Mouse (Mus musculus): Measurements from ENCODE around the gene Acot8.

The Acot8 gene

DNA sequence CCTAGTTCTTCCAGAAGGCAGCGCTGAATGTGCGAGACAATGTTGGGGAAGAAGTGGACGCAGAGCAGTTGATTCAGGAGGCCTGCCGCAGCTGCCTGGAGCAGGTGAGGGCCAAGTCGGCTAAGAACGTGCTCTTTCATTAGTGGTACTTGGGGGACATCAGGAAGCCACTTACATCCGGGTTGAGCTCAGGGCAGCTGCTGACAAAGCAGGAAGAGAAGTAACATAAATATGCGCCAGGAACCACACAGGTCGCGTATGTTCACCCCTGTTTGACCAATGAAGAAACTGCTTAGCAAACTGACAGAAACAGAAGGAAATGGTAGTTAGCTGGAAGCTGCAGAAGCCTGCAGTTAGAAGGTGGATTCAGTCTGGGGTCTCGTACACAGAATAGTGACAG is 50.6 kb downstream of the Acot8 start:
- DNase-seq (ENCODE audit: low spot score) = no peak

DNA sequence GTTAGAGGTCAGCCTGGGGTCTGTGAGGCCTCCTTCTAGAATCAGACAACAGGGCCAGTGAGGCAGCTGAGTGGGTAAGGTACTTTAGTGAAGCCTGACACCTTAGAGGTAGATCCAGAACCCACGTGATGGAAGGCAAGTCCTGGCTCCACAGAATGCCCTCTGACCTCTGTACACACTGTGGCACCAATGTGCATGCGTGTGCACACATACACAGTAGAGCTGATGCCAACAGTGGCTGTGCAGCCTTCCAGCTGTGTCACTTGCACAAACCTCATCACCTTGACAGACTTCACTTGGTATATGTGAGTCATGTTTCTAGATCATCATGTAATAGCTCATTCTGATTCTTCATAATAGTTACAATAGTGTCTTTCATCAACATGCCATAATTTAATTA is 52.2 kb downstream of the Acot8 start:
- no peak for DNase-seq (ENCODE audit: low spot score)

DNA sequence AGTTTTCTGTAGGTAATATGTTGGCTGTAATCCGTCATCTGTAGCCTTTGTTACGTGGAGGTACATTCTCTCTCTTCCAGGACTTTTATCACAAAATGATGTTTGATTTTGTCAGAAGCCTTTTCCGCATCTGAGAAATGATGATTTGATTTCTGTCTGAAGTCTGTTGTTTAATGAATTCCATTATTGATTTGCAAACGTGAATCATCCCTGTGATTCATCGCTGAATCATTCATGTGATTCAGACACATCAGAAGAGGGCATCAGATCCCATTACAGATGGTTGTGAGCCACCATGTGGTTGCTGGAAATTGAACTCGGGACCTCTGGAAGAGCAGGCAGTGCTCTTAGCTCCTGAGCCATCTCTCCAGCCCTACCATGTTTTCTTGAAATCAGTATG is 55.7 kb downstream of the Acot8 start:
- DNase-seq (ENCODE audit: low spot score) = no peak

DNA sequence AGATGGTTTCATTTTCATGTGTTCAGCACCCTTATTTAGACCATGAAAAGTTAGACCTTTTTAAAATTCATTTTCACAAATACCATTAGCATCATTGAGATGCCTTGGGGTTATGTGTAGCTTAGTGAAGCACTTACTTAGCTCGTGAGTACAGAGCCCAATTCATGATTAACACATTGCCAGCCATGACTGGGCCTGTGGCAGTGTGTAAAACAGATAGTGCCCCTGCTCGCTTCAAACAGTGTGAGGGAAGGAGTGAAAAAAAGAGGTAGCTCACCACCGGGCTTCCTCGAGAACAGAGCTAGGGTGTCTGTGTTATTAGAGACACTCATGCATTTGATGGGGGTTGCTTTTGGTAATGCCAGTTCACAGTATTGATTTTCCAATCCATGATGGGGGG is 56.5 kb downstream of the Acot8 start:
- no peak for DNase-seq (ENCODE audit: low spot score)

DNA sequence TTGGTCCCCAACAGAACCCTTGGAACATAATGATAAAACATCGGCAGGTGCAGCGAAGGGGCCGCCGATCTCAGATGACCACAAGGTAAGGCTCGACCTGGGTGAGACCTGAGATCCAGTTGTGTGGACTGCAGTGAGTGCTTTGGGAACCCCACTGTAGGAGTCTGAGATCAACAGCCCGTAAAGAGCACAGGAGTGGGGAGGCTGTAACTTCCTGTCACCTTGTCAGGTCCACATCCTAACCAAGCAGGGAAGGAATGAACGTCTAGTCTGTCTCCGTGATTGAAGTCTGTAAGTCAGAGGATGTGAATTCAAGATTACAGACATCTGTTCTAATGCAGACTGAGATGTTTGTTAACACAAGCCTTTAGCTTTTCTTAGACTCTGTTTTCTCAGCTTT is 58.0 kb downstream of the Acot8 start:
- no peak for DNase-seq (ENCODE audit: low spot score)

DNA sequence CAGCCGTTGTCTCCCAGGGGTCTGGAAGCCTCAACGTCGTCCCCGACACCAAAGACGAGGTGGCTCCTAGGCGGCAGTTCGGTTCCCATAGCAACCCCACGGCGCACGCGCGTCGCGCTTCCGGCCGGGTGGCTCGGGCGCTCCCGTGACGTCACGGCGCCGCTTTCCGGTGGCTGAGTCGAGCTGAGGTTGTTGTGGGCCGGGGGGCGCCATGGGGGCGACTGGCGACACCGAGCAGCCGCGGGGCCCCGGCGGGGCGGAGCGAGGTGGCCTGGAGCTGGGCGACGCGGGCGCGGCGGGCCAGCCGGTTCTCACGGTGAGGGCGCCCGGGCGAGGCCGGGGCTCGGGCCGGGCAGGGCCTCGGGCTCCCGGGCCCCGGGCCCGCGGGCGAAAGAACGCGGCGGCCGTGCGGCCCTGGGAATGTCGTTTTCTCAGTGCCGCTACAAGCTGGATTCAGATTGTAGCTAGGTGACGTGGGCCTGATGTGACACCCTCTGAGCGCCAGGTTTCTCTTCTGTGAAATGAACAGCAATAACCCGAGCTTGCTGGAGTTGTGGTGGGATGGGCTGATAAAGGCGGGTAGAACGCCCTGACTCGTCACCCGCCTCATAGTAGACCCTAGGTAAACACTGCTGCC is 58.7 kb downstream of the Acot8 start, which contains the start of the genes Wfdc3 and Dnttip1:
Wfdc3 (minus strand) TSS at position 89 of the 637 bp plus-strand sequence.
Dnttip1 (plus strand) TSS at position 141 of the 637 bp plus-strand sequence.
- DNase-seq (ENCODE audit: low spot score) = peak; percentile 93

DNA sequence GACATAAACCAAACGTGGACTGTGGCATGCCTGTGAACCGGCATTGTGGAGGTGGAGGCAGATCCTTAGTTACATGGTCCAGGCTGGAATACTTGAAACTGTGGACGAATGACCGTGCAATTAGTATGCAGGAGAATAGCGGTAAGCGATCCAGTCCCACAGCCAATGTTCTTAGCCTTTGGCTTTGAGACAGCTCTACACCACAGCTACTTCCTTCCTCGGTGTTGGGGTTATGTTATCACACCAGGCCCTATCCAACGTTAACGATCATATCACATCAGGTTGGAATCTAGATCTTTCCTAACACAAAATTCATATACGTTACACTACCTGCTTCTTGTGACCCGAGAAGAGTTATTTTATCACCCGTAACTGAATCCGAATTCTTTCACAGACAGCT is 59.7 kb downstream of the Acot8 start:
- DNase-seq (ENCODE audit: low spot score) = no peak

All from urinary bladder, postnatal 14 days (tissue).